Mouse (Mus musculus): ENCODE data around the gene Uba52.

Gene Uba52

DNA sequence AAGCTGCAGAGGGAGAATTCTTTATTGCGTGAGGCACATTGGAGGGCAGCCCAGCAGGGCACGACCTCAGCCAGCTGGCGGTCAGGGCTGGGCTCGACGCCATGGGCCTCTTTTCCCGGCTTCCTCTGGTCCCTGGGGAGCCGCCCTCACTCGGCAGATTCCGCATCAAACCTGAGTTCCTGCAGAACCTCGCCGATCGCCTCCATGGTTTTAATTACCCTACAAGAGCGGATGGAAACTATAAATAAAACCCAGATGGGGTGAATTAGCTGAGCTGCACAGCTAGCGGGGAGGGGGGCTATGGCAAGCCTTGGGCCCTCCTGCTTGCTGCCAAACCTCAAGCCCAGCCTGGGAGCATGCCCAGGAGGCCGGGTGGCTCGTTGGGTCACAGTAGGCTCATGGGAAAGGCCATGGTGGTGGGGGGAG lies 6.3 kb downstream of the Uba52 start:
- no peak for DNase-seq (ENCODE audit: low read depth, low spot score)

DNA sequence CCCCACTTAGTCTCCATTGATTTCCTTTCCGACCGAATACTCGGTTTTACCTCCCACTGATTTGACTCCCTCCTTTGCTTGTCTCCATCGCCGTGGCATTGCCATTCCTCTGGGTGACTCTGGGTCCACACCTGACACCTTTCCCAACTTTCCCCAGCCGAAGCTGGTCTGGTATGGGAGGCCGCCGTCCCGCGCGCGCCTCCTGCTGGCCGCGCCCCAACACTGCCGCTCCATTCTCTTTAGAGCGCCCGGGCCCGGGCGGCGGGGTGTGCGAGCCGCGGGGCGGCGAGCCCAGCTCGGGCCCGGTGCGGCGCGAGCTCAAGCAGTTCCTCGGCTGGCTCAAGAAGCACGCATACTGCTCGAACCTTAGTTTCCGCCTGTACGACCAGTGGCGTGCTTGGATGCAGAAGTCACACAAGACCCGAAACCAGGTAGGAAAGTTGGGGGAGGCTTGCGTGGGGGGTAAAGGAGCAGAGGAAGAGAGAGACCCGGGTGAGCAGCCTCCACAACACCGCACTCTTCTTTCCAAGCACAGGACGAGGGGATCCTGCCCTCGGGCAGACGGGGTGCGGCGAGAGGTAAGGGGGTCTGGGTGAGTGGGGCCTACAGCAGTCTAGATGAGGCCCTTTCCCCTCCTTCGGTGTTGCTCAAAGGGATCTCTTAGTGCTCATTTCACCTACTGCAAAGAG lies 7.4 kb downstream of the Uba52 start:
- peak; percentile 68 for DNase-seq (ENCODE audit: low read depth, low spot score)

DNA sequence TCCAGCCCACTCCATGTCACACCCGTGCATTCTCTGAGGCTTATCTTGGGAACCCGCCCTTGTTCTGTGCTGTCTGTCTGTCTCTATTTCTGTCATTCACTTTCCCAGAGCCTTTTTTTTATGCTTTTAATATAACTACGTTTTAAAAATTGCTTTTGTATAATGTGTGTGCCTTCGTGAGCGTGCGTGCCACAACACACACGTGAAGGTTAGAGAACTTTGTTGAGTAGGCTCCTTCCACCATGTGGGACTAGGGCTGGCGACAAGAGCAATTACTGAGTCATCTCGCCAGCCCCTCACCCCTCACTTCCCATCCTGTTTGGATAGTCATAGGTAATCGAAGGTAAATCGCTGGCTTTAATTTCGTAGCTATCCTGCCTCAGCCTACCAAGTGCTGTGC lies 8.1 kb downstream of the Uba52 start:
- no peak for DNase-seq (ENCODE audit: low read depth, low spot score)

DNA sequence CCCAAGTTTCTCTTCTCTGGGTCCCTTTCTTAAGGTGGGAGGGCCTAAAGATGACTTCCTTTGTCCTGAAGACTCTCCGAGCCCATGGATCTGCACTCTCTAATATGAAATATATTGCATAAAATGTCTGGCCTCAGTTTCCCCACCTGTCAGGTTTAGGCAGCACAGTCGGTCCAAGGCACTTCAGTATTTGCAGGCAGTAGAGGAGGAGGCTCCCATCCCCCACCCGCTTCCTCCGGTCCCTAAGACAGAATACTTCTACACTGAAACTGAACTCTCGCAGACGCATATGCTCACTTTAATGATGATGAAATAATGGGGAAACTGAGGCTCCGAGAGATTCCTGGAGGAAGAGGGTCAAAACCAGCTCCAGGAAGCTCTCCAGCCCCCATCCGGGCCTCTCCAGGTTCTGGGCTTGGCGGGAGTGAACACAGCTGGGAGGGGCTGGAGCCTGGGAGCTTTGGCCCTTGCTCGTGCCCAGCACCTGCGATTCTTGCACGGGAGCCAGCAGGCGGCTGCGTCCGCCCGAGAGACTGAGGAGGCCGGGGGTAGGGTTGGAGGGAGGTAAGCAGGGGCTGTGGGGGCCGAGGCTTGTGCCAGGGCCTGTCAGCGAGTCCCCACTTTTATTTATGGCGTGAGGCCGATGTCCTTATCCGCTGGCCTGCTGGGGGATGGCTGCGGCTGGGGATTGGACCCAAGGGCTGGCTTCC lies 8.6 kb downstream of the Uba52 start:
- DNase-seq (ENCODE audit: low read depth, low spot score) = no peak

DNA sequence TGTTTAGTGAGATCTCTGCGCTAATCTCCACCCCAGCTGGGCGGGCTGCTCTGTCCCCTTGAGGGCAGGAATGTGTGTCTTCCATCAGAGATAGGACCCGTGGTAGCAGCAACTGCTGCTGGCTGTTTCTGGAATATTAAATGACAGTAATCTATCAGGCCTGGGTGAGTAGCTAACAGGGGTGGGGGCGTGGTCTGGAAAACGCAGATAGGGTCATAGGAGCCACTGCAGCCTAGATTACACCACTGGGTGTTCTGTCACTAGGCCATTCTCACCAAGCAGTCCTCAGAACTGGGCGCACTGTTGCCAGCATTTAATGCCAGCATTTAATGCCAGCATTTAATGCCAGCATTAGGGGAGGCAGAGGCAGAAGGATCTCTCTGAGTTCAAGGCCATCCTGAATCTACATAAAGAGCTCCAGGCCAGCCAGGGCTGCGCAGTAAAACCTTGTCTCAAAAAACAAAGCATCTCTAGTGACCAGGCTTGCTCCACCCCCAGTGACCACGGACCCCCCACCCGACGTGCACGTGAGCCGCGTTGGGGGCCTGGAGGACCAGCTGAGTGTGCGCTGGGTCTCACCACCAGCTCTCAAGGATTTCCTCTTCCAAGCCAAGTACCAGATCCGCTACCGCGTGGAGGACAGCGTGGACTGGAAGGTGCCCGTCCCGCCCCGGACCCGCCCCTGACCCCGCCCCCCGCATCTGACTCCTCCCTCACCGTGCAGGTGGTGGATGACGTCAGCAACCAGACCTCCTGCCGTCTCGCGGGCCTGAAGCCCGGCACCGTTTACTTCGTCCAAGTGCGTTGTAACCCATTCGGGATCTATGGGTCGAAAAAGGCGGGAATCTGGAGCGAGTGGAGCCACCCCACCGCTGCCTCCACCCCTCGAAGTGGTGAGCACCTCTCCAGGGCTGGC lies 10.0 kb downstream of the Uba52 start:
- peak; percentile 61 for DNase-seq (ENCODE audit: low read depth, low spot score)

DNA sequence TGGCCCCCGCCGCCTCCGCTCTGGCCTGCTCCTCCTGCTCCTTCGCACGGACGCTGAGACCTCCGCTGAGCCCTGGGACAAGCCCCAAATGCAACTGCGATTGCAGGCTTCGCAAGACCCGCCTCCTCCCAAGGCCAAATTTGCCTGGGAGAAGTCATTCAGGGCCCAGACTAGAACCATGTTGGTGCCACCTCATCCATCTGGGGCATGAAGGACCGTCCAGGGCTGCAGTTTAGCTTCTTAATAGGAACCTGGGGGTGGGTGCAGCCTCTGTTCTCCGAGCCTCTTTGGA lies 14.9 kb downstream of the Uba52 start:
- DNase-seq (ENCODE audit: low read depth, low spot score) = no peak

DNA sequence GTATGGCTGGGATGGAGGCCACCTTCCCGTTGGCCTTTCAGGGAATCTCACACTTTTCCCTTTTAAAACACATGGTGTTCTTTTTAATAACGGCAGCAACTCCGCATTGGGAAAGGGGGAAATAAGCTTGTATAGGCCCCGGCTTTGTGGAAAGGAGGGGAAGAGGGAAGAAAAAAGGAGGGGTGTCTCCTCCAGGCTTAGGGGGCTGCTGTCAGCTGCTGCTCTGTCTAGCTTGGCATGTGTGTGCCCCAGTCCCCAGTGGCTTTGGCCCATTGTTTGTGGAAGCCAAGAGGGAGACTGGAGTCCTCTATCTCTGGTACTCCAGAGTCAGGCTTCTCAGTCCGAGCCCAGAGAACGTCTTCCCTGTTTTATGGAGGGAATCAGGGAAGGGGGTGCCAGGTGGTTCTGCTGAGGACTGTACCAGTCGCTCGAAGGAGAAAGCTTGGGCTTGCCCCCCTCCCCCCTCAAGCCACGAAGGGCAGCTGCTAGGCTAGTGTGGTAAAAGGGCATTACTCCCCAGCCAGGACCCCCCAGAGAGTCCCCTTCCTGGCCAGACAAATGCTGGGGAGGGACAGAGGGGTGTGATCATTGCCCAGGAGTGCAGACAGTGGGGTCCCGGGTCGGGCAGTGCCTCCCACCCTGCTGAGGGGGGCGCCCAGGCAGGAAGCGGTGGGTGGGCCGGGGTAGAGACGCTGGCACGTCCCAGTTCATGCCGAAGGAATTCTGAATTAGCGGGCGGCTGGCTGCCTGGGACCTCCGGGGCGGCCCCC lies 15.4 kb downstream of the Uba52 start:
- DNase-seq (ENCODE audit: low read depth, low spot score) = no peak

DNA sequence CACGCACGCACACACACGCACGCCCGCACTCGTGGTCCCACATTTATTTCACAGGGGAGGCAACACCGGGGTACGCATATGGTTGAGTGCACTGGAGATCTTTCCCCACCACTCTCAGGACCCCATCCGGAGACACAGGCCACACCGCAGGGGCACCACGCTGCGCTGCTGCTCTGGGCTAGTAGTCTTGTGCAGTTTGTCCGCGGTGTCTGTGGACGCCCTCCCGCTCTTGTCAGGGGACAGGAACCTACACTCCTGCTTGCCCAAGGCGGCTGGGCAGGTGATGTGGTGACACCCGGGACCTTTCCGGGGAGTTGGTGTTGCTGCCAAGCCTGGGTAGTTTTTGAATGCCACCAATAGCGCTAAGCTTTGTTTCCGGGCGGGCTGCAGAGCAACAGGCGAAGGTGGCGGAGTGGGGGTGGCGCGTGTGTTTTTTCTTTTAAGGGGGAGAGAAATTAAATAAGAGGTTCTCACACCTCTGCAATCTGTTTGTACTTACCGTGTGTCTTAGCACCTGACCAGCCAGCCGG lies 16.1 kb downstream of the Uba52 start:
- DNase-seq (ENCODE audit: low read depth, low spot score) = no peak

DNA sequence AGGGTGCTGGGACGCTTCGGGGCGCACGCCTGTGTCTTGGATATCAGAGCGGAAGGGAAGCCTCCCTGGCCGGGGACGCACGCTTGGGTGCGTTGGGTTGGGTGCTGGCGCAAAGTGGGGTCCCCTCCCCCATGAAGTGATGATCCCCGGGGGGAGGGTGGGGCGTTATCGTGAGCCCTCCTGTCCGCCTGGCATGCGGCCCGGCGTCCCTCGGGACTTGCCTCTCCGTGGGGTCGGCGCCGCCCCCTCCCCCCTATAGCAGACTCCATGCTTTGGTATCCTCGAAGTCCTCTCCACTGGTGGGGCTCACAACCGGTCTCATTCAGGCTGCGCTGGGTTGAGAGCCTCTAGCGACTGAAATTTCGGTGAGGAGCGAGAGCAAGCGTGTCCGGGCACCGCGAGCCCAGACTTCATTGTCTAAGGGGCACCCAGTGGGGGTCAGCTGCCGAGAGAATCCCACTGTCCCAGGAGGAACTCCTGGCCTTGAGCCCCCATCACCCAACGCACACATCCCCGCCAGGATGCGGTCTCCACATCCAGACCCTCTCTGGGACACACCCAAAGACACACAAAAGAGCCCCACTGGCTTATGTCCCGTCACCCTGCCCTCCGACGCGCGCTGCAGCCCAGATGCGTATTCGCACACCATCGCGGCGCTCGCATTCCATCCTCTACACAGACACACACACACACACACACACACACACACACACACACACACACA lies 16.7 kb downstream of the Uba52 start:
- DNase-seq (ENCODE audit: low read depth, low spot score) = no peak

DNA sequence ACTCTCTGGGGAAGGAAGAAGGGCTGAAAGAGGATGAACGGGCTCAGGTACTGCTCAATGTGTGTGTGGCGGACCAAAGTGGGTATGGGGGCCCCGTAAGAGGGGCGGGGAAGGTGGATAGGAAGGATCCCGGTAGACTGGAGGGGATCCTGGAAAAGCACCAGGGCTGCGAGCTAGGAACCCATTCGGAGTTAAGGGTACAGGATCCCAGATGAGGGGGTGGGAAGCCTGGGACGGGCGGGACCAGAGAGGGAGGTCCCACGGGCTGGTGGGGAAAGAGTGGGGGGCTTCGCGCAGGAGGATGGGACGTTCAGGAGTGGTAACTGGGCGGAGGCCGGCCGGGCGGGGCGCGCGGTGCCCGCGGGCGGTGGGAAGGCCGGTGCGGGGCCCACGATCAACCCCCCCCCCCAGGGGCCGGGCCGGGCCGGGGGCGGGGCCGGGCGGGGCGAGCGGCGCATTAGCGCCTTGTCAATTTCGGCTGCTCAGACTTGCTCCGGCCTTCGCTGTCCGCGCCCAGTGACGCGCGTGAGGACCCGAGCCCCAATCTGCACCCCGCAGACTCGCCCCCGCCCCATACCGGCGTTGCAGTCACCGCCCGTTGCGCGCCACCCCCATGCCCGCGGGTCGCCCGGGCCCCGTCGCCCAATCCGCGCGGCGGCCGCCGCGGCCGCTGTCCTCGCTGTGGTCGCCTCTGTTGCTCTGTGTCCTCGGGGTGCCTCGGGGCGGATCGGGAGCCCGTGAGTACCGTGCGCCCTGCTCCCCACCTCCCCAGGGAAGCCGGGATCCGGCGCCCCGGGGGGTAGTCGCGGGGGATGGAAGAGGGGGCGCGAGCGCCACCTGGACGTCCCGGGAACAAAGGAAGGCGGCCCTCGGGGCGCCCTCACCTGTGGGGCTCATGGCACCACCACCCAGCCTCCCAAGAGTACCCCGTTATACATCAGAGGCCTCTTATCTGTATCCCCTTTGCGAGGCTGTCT lies 17.6 kb downstream of the Uba52 start, which contains the start of gene Crlf1:
TSS of gene Crlf1 (plus strand) at position 495 of the 977 bp plus-strand sequence.
- no peak for DNase-seq (ENCODE audit: low read depth, low spot score)

DNA sequence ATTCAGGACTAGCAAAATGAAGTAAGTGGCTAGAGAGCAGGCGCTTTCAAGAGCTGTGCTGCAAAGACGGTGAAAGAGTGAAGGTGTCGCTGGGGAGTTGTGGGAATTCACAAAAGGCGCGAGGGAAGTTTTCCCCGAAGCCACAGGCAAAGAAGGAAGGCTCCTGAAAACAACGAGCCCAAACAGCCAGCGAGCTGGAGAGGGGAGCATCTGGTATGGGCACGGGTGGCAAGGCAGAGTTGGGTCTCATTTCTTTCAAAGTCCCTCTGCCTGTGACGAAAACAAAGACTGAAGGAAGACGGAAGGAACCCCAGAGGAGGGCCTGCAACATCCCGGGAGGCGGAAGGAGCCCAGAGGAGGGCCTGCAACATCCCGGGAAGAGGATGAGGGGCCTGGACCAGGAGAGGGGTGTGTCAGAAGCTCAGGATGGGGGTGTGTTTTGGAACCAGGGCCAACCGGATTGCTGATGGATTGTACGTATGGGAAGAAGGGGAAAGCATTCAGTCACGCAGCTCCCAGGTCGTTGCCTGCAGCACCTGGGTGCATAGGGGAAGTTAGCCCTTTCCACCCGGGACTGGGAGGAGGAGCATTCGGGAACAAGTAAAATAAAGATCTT lies 19.6 kb downstream of the Uba52 start:
- no peak for DNase-seq (ENCODE audit: low read depth, low spot score)

DNA sequence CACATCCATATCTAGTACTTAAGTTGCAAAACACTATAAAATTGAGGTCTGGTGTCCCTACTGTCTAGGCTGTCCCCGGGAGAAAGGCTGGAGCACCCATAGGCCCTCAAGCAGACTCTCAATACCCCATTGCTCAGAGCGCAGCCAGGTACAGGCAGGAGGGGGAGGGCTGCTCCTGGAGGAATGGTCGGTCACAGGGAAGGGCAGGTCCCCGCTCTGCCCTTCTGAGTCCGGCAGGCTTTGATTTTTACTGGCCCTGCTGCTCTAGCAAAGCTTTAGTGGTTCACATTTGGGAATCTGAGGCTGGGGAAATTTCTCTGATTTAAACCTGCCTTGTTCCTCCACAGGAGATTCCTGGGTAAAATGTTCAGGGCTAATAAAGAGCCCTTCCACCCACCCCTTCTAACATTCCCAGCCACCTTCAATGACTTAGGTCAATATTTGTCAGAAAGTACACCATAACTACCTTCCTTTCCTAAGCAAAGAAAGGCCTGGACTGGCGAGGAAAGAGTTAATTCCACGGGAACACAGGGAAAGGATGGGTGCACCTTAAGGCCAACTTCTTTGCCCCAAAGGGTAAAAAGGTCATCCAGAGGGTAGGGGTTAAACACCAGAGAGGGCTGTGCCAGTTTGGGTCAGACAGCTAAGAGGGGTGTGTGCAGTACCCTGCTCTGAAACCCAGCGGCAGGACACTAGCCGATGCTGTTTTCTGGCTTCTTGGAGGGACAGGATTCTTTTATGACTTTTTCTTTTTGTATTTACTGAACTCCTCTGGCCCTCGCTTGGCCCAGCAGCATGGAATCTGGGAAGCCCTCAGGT lies 20.3 kb downstream of the Uba52 start:
- DNase-seq (ENCODE audit: low read depth, low spot score) = no peak

DNA sequence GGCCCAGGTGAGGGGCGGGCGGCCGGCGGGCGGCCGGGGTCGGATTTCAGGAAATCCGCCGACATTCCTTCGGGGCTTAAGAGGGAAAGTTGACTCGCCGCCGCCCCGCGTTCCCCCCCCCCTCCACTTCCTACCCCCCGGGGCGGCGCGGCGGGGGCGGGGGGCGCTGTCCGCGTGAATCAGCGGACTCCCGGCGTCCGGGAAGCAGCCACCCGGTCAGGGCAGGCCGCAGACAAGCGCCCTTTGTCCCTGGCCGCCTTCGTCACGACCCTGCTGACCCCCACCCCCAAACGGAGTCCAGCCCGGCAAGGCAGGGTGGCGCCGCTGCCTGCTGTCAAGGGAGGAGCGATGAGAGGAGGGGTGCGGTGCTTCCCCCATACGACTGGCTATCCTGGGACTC lies 21.0 kb downstream of the Uba52 start:
- DNase-seq (ENCODE audit: low read depth, low spot score) = no peak

DNA sequence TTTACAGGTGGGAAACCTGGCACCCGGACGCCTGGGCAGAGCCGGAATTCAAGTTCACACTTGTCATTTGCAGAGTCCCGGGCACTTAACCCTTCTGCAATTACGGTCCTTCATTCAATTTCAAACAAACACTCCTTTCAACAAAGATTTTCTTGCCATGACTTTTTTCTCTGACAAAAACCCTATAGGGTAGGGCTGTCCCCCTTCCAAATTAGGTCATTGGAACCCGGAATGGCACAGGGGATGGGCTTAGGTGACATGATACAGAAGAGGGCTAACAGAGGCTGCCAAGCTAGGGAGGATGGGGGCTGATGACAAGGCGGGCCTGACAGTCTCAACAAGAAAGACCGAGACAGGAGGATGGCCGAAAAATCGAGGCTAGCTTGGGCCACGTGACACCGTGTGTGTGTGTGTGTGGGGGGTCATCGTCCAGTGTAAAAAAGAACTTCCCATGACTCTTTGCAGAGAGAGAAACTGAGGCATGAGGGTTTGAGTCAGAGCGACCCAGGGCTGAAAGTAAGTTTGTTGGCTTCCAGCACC lies 21.6 kb downstream of the Uba52 start:
- DNase-seq (ENCODE audit: low read depth, low spot score) = no peak

DNA sequence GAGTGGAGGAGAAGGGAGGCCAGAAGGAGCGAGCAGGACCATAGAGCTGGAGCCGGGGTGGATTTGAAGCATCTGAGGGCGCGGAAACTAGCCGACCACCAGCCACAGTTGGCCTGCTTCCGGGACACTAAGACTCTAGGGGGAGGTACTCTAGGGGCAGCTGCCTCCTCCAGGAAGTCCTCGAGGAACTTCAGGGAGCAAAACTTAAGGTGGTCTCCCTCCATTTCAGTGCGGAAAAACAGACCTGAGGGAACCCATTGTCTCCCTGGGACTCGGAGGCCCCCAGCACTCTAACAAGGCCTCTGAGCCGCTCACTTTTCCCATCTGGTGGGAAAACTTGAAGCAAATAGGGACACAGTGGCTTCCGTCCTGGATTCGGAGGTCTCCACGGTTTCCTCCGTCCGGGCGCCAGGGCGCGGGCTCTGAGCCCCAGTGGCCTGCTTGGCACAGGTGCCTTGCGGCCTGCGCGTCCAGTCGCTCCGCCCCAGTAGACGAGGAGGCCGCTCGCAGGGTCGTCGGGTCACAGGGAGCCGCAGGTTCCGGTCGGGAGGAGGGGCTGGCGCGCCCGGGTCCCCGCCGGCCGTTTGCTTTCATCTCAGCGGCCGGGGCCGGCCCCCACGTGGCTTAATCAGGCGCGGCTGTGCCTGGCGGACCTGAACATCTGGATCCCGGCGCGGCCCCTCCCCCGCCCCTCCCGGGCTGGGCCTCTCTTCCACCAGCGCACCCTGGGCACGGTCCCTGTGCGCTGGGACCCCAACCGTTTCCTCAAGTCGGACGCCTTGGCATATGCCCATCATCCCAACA lies 22.4 kb downstream of the Uba52 start:
- no peak for DNase-seq (ENCODE audit: low read depth, low spot score)

DNA sequence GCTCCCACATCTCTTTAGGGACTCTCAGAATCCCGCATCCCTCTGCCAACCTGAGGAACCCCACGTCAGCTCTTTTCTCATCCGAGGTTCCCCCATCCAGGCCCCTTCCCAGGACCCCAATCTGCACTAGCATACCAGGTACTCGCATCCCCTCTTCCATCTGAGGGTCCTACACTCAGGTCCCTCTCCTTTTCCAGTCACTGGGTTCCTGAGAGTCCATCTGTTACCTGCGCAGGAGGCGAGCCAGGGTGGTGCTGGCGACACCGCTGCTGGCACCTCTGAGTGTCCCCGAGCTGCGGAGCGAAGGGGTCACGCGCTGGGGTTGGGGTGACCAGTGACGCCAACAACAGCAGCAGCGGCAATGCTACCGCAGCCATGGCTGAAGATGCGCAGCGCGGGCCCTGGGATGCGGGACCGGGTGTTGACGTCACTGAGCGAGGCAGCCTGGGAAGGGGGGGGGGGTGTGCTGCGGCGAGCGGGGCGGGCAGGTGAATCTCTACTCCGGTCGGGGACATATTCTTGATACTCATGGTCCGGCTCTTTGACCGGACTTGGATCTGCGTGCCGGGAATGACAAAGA lies 23.6 kb downstream of the Uba52 start, which contains the start of gene Tmem59l:
TSS of gene Tmem59l (minus strand) at position 418 of the 580 bp plus-strand sequence.
- DNase-seq (ENCODE audit: low read depth, low spot score) = no peak
